Mouse (Mus musculus): ENCODE data around the gene Rab3b.

DNA sequence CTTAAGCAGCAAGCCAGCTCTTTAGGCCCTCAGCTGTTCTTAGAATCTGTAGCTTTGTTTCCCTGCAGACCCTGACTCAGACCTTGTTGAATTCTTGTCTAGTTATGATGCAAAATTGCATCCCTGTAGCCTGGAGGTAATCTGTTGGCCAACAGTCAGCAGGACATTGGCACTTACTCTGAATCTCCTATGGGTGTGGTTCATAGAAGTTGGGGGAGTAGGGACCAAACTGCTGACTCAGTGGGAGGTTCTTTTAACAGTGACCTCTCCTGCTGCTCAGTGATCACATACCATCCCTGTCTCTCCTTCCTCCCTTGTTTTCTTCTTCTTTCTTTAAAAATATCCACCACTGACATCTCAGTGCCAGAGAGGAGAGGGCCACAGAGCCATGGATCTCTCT lies 111.2 kb downstream of the Rab3b start:
- TF ChIP-seq CTCF (IDR thresholded peaks at IDR 0.05; ENCODE audit: insufficient read depth, low read depth, low read length) (no peak), POLR2A (IDR thresholded peaks at IDR 0.05; ENCODE audit: insufficient read depth, low read depth, low read length) (no peak)

Measured in olfactory bulb, adult 2 months (tissue).